Mouse (Mus musculus) heart, postnatal 0 days (tissue): Measurements from ENCODE around the gene Otx2.

Experiments
- CTCF ChIP-seq: IDR thresholded peaks from 2 replicates; pipeline ENCODE4 v1.5.1; 2016; ENCODE audit warnings: antibody characterized with exemption, control low read depth, low read depth
- EP300 ChIP-seq: IDR thresholded peaks from 2 replicates; pipeline ENCODE4 v1.6.1; 2016; ENCODE audit warnings: antibody characterized with exemption, low read depth

GRCm38 (mm10) chr14:48674036-48674831 lies 615 bp upstream of the Otx2 start:
- TF ChIP-seq CTCF (no peak), EP300 (no peak)
